Mouse (Mus musculus) small intestine, adult 10 weeks (tissue): ENCODE data around the gene Gdf15. TPM values are rescaled to one million over a fixed set of nuclear protein-coding genes. Genes with fewer than 3 reads are reported as not detected.

ENCODE experiments used
- polyA plus RNA-seq: library from polyadenylated mRNA; stranded (reverse); fragments of 350-450 nt; fragmentation: Illumina TruSeq; extraction: RNeasy Lipid Tissue Mini Kit (QIAGEN cat#74804); gene quantifications from one replicate; pipeline ENCODE4 v1.2.3, GENCODE M21; 2014; ENCODE audit warnings: low replicate concordance

Gdf15 gene
- not detected for polyA plus RNA-seq

GRCm38 (mm10) chr8:70632346-70632892 lies at the start of gene Gdf15:
Gene Gdf15, minus strand, starts transcription at chr8:70632456.

DNA sequence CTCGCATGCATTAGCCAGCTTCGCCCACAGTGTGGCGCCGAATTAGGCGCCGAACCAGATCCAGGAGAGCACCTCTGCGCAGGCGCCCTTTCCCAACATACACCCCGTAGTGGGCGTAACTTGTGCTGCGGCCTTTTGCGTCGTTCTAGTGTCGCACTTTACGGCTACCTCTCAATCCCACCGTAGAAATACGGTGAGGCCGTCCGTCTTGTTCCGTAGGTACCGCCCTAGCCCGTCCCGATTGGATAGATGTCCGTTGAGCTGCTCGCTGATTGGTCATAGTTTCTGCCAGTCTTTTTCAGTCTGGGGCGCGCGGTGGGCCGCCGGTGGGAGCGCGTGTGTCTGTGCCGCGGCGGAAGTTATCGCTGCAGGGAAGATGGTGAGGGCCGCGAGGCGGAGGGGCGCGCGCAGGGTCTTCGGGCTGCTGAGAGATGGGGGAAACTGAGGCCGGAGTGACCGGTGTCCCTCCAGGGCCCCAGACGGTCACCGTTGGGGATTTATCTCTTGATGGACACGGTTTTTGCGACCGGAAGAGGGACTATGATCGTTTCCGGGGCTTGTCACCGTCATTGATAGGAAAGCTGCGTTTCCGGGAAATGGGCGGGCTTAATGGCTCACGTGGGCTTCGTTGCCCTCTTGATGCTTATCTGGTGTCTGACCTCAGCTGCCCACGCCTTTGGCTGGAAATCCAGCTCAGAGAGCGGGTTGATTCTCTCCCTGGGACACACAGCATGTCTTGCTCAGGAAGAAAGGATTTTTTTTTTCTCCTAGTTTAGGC lies 41.0 kb upstream of the Gdf15 start, which contains the start of gene Lsm4:
Gene Lsm4, plus strand, starts transcription at position 170 of the 778 bp plus-strand sequence.

GRCm38 (mm10) chr8:70660273-70660725 lies 28.0 kb upstream of the Gdf15 start, which contains the start of gene Pgpep1:
Gene Pgpep1, minus strand, starts transcription at chr8:70660388.

GRCm38 (mm10) chr8:70615894-70616293 lies 16.4 kb downstream of the Gdf15 start, which contains the start of gene Lrrc25:
Gene Lrrc25, plus strand, starts transcription at chr8:70616155.

GRCm38 (mm10) chr8:70608749-70609367 lies 23.4 kb downstream of the Gdf15 start, which contains the start of gene Ssbp4:
Gene Ssbp4, minus strand, starts transcription at chr8:70608872.

GRCm38 (mm10) chr8:70593961-70594609 lies 38.2 kb downstream of the Gdf15 start, which contains the start of gene Isyna1:
Gene Isyna1, plus strand, starts transcription at chr8:70594373.

Other genes with a start within 250 kb of the Gdf15 start
- 1.2 TPM for gene Crtc1, start 192.9 kb downstream of the Gdf15 start, polyA plus RNA-seq
- gene Klhl26, start 155.5 kb downstream of the Gdf15 start, polyA plus RNA-seq: 0.67 TPM
- not detected for gene Tmem59l, start 145.1 kb downstream of the Gdf15 start, polyA plus RNA-seq
- not detected for gene Crlf1, start 139.3 kb downstream of the Gdf15 start, polyA plus RNA-seq
- gene Rex1bd, start 125.7 kb downstream of the Gdf15 start, polyA plus RNA-seq: not detected
- 2.6 TPM for gene Uba52, start 121.7 kb downstream of the Gdf15 start, polyA plus RNA-seq
- gene Fkbp8, start 104.7 kb downstream of the Gdf15 start, polyA plus RNA-seq: 3.3 TPM
- 4.3 TPM for gene Kxd1, start 104.5 kb downstream of the Gdf15 start, polyA plus RNA-seq
- 0.74 TPM for gene Ell, start 93.0 kb downstream of the Gdf15 start, polyA plus RNA-seq
- gene Isyna1, start 38.1 kb downstream of the Gdf15 start, polyA plus RNA-seq: not detected
- gene Ssbp4, start 23.6 kb downstream of the Gdf15 start, polyA plus RNA-seq: not detected
- gene Lrrc25, start 16.3 kb downstream of the Gdf15 start, polyA plus RNA-seq: not detected
- gene Pgpep1, start 27.9 kb upstream of the Gdf15 start, polyA plus RNA-seq: 22.3 TPM
- not detected for gene Lsm4, start 40.8 kb upstream of the Gdf15 start, polyA plus RNA-seq
- 15.4 TPM for gene Jund, start 66.5 kb upstream of the Gdf15 start, polyA plus RNA-seq
- gene Iqcn, start 71.0 kb upstream of the Gdf15 start, polyA plus RNA-seq: not detected
- 3.4 TPM for gene Gm3336, start 86.1 kb upstream of the Gdf15 start, polyA plus RNA-seq
- gene Pde4c, start 91.3 kb upstream of the Gdf15 start, polyA plus RNA-seq: not detected
- 0.97 TPM for gene Rab3a, start 122.2 kb upstream of the Gdf15 start, polyA plus RNA-seq
- gene Mpv17l2, start 128.5 kb upstream of the Gdf15 start, polyA plus RNA-seq: 0.48 TPM
- 0.45 TPM for gene Pik3r2, start 144.3 kb upstream of the Gdf15 start, polyA plus RNA-seq
- 1.1 TPM for gene Mast3, start 172.6 kb upstream of the Gdf15 start, polyA plus RNA-seq
- not detected for gene Il12rb1, start 176.0 kb upstream of the Gdf15 start, polyA plus RNA-seq
- gene Arrdc2, start 207.3 kb upstream of the Gdf15 start, polyA plus RNA-seq: not detected
- gene Kcnn1, start 230.8 kb upstream of the Gdf15 start, polyA plus RNA-seq: not detected
- not detected for gene Ccdc124, start 241.5 kb upstream of the Gdf15 start, polyA plus RNA-seq